Mouse (Mus musculus) forebrain, embryonic 14.5 days (tissue): Measurements from ENCODE around the gene Ywhaq. TPM values are rescaled to one million over a fixed set of nuclear protein-coding genes. Genes with fewer than 3 reads are reported as not detected.

Experiments
- ATAC-seq: fragments of 200-750 bp; cut with Nextera tagmentation; 2 replicates; pipeline ENCODE4 v1.8.0; 2017; ENCODE audit warnings: mild to moderate bottlenecking, moderate library complexity
- DNase-seq: peaks from one replicate; pipeline ENCODE4 v3.0.0-alpha.2; 2015; ENCODE audit warnings: low spot score
- H3K27ac ChIP-seq: fragments of 300-500 bp; sonication (generic); 2 replicates; pipeline ENCODE4 v1.5.1; 2014; ENCODE audit warnings: low read depth, mild to moderate bottlenecking, control low read depth, low read length, moderate library complexity
- H3K27me3 ChIP-seq: fragments of 300-500 bp; sonication (generic); replicated peaks from 2 replicates; pipeline ENCODE4 v1.6.1; 2014; ENCODE audit warnings: low read length, control low read depth, mixed read lengths; ENCODE audit not compliant: control insufficient read depth, insufficient read depth
- H3K36me3 ChIP-seq: fragments of 300-500 bp; sonication (generic); 2 replicates; pipeline ENCODE4 v1.6.1; 2014; ENCODE audit warnings: low read length, control low read depth; ENCODE audit not compliant: control insufficient read depth, insufficient read depth
- H3K4me1 ChIP-seq: fragments of 300-500 bp; sonication (generic); 2 replicates; pipeline ENCODE4 v1.6.1; 2014; ENCODE audit warnings: antibody characterized with exemption, low read length, control low read depth; ENCODE audit not compliant: control insufficient read depth, insufficient read depth
- H3K4me2 ChIP-seq: fragments of 300-500 bp; sonication (generic); 2 replicates; pipeline ENCODE4 v1.6.1; 2014; ENCODE audit warnings: mild to moderate bottlenecking, control low read depth, low read length
- H3K4me3 ChIP-seq: fragments of 300-500 bp; sonication (generic); 2 replicates; pipeline ENCODE4 v1.5.1; 2014; ENCODE audit warnings: low read depth, low read length, control low read depth
- H3K9ac ChIP-seq: fragments of 300-500 bp; sonication (generic); 2 replicates; pipeline ENCODE4 v1.6.1; 2014; ENCODE audit warnings: mild to moderate bottlenecking, low read length, control low read depth, moderate library complexity
- H3K9me3 ChIP-seq: fragments of 300-500 bp; sonication (generic); replicated peaks from 2 replicates; pipeline ENCODE4 v1.6.1; 2016; ENCODE audit warnings: low read length, control low read depth, mixed read lengths; ENCODE audit not compliant: control insufficient read depth
- WGBS: fragments of 180-500 bp; shearing (Covaris S2); extraction: QIAGEN DNeasy Blood & Tissue Kit; methylation state at CpG from one replicate; pipeline ENCODE4 v1.1.7; 2014; 5-methylcytosine and 5-hydroxymethylcytosine counted together
- polyA plus RNA-seq: library from polyadenylated mRNA; unstranded; fragments of >200 nt; fragmentation: Nextera tagmentation; extraction: Ambion mirVana; gene quantifications from 2 replicates; pipeline ENCODE4 v1.2.1, GENCODE M21; 2014

Ywhaq gene
- polyA plus RNA-seq, 1 experiment from 2014 or later, result 1,318 TPM

GRCm38 (mm10) chr12:21363195-21363594 is 54.2 kb downstream of the Ywhaq start:
- no peaks in the 10 kb centered on the region for H3K36me3 ChIP-seq
- H3K27ac ChIP-seq, result no peak overlapping the region
- no peaks in the 10 kb centered on the region for H3K9me3 ChIP-seq
- no peak overlapping the region for H3K4me2 ChIP-seq
- H3K4me1 ChIP-seq, result no peaks in the 10 kb centered on the region
- H3K9ac ChIP-seq, result no peak overlapping the region
- 94% methylated on average over 3 of the region's 3 CpGs for WGBS
- ATAC-seq, result no peak
- no peak for DNase-seq
- no peaks in the 10 kb centered on the region for H3K27me3 ChIP-seq
- no peak overlapping the region for H3K4me3 ChIP-seq

- 87% methylated on average over 2 of the region's 2 CpGs for WGBS
These were observed 54.8 kb downstream of the Ywhaq start for GRCm38 (mm10) chr12:21362686-21363085.

GRCm38 (mm10) chr12:21353681-21354080 is 63.8 kb downstream of the Ywhaq start:
- DNase-seq, result no peak
- no peak overlapping the region for H3K4me3 ChIP-seq
- WGBS, result 97% methylated on average over 8 of the region's 8 CpGs
- H3K36me3 ChIP-seq, result peaks cover 31% of the 10 kb centered on the region
- no peak overlapping the region for H3K27ac ChIP-seq
- no peaks in the 10 kb centered on the region for H3K27me3 ChIP-seq
- H3K9me3 ChIP-seq, result peaks cover 4% of the 10 kb centered on the region; the same call in 1 of the 2 replicates
- no peaks in the 10 kb centered on the region for H3K4me1 ChIP-seq
- H3K9ac ChIP-seq, result no peak overlapping the region
- H3K4me2 ChIP-seq, result no peak overlapping the region
- ATAC-seq, result no peak

More at GRCm38 (mm10) chr12:21362686-21363085, 54.8 kb downstream of the Ywhaq start:
- Histone ChIP-seq H3K9ac (no peak overlapping the region), H3K27ac (no peak overlapping the region), H3K4me2 (no peak overlapping the region), H3K4me1 (no peaks in the 10 kb centered on the region), H3K9me3 (no peaks in the 10 kb centered on the region), H3K4me3 (no peak overlapping the region), H3K27me3 (no peaks in the 10 kb centered on the region), H3K36me3 (no peaks in the 10 kb centered on the region)
- no peak for DNase-seq
- ATAC-seq, result no peak

- no peaks in the 10 kb centered on the region for H3K27me3 ChIP-seq
- H3K4me2 ChIP-seq, result no peak overlapping the region
- ATAC-seq (no peak), DNase-seq (no peak)
- 7% methylated on average over 7 of the region's 7 CpGs for WGBS
- H3K9me3 ChIP-seq, result peaks cover 4% of the 10 kb centered on the region; the same call in 1 of the 2 replicates
- no peaks in the 10 kb centered on the region for H3K4me1 ChIP-seq
- peaks cover 37% of the 10 kb centered on the region for H3K36me3 ChIP-seq
- H3K4me3 ChIP-seq, result no peak overlapping the region
- no peak overlapping the region for H3K9ac ChIP-seq
- H3K27ac ChIP-seq, result no peak overlapping the region
These were observed 67.1 kb downstream of the Ywhaq start for GRCm38 (mm10) chr12:21350113-21350876.

DNA sequence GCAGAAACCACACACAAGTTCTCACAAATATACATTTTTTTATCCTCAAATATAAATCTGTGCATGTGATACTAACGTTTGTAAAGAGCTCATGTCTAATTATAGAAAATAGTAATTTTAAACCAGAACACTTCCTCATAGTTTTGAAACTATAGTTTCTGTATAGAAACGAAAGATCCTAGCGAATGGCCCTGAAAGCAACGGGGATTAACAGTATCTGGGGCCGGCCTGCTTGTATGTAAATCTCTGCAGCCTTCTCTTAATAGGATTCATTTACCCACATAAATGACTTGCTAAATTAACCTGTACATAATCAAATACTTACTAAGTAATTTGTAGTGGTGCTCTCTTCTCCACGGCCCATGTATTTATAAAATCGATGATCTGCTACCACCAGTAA is 70.5 kb downstream of the Ywhaq start:
- H3K4me1 ChIP-seq, result no peaks in the 10 kb centered on the region
- no peaks in the 10 kb centered on the region for H3K27me3 ChIP-seq
- no peak overlapping the region for H3K4me2 ChIP-seq
- no peak overlapping the region for H3K9ac ChIP-seq
- DNase-seq (no peak), ATAC-seq (no peak)
- H3K36me3 ChIP-seq, result peaks cover 28% of the 10 kb centered on the region
- no peak overlapping the region for H3K4me3 ChIP-seq
- 72% methylated on average over 7 of the region's 7 CpGs for WGBS
- H3K9me3 ChIP-seq, result peaks cover 3% of the 10 kb centered on the region; the same call in 1 of the 2 replicates
- H3K27ac ChIP-seq, result no peak overlapping the region

DNA sequence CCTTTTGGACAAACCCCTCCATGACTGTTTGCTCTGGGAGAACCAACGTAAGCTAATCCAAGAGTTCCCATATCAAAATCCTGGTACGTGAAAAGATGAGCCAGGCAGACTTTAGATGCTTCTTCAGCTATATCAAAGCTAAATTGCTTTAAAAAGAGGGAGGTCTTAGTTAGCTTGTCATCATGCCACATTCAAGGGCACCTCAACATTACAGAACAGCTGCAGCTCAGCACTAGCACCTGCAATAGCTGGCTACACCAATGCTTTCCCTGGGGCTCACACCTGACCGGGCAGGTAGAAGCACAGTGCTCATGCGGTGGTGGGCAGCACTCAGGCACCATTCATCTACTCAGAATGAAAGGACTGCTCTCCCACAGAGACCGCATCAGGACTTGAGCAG is 76.8 kb downstream of the Ywhaq start:
- no peak overlapping the region for H3K27ac ChIP-seq
- ATAC-seq, result no peak
- no peak overlapping the region for H3K9ac ChIP-seq
- peaks cover 45% of the 10 kb centered on the region for H3K36me3 ChIP-seq
- H3K9me3 ChIP-seq, result no peaks in the 10 kb centered on the region
- no peak for DNase-seq
- 93% methylated on average over 5 of the region's 5 CpGs for WGBS
- H3K4me2 ChIP-seq, result no peak overlapping the region
- H3K27me3 ChIP-seq, result no peaks in the 10 kb centered on the region
- H3K4me1 ChIP-seq, result no peaks in the 10 kb centered on the region
- H3K4me3 ChIP-seq, result no peak overlapping the region

Other genes starting within 250 kb of the Ywhaq start
- 126 and 131 TPM in 2 replicates for gene Cpsf3, start 132.2 kb downstream of the Ywhaq start, polyA plus RNA-seq
- gene Itgb1bp1, start 131.4 kb downstream of the Ywhaq start, polyA plus RNA-seq, result 48.2 and 49.7 TPM in 2 replicates
- 52.3 and 55.6 TPM in 2 replicates for gene Iah1, start 101.2 kb downstream of the Ywhaq start, polyA plus RNA-seq
- gene Adam17, start 44.0 kb downstream of the Ywhaq start, polyA plus RNA-seq, result 19.9 and 21.9 TPM in 2 replicates